Mouse (Mus musculus) midbrain, embryonic 11.5 days (tissue): ENCODE data around the gene Ube2h. TPM values are rescaled to one million over a fixed set of nuclear protein-coding genes. Genes with fewer than 3 reads are reported as not detected.

Experiments
- ATAC-seq: fragments of 200-750 bp; cut with Nextera tagmentation; 2 replicates; pipeline ENCODE4 v1.8.0; 2017; ENCODE audit warnings: moderate TSS enrichment, moderate library complexity; ENCODE audit not compliant: low FRiP score
- DNase-seq: peaks from one replicate; pipeline ENCODE4 v3.0.0; 2015; ENCODE audit warnings: low spot score; ENCODE audit errors: missing footprints
- H3K27ac ChIP-seq: fragments of 300-500 bp; sonication (generic); 2 replicates; pipeline ENCODE4 v1.5.1; 2014; ENCODE audit warnings: low read depth, low read length
- H3K27me3 ChIP-seq: fragments of 300-500 bp; sonication (generic); 2 replicates; pipeline ENCODE4 v1.6.1; 2014; ENCODE audit warnings: mild to moderate bottlenecking, low read length, moderate library complexity, mixed read lengths; ENCODE audit not compliant: control insufficient read depth, insufficient read depth
- H3K36me3 ChIP-seq: fragments of 300-500 bp; sonication (generic); 2 replicates; pipeline ENCODE4 v1.6.1; 2014; ENCODE audit warnings: mild to moderate bottlenecking, low read length, moderate library complexity, mixed read lengths; ENCODE audit not compliant: control insufficient read depth, insufficient read depth
- H3K4me1 ChIP-seq: fragments of 300-500 bp; sonication (generic); 2 replicates; pipeline ENCODE4 v1.6.1; 2014; ENCODE audit warnings: low read length; ENCODE audit not compliant: control insufficient read depth, insufficient read depth
- H3K4me2 ChIP-seq: fragments of 300-500 bp; sonication (generic); 2 replicates; pipeline ENCODE4 v1.6.1; 2014; ENCODE audit warnings: mild to moderate bottlenecking, moderate library complexity
- H3K4me3 ChIP-seq: fragments of 300-500 bp; sonication (generic); 2 replicates; pipeline ENCODE4 v1.5.1; 2014; ENCODE audit warnings: low read depth, low read length
- H3K9ac ChIP-seq: fragments of 300-500 bp; sonication (generic); 2 replicates; pipeline ENCODE4 v1.6.1; 2014; ENCODE audit warnings: low read length
- H3K9me3 ChIP-seq: fragments of 300-500 bp; sonication (generic); 2 replicates; pipeline ENCODE4 v1.6.1; 2016; ENCODE audit warnings: low read length; ENCODE audit not compliant: control insufficient read depth
- WGBS: fragments of 180-500 bp; shearing (Covaris S2); extraction: QIAGEN DNeasy Blood & Tissue Kit; methylation state at CpG from one replicate; pipeline ENCODE4 v1.1.7; 2014; 5-methylcytosine and 5-hydroxymethylcytosine counted together
- polyA plus RNA-seq: library from polyadenylated mRNA; unstranded; fragments of >200 nt; fragmentation: Nextera tagmentation; extraction: Ambion mirVana; gene quantifications from 2 replicates; pipeline ENCODE4 v1.2.1, GENCODE M21; 2014

Ube2h gene
- 52.3 and 53.6 TPM in 2 replicates for polyA plus RNA-seq

DNA sequence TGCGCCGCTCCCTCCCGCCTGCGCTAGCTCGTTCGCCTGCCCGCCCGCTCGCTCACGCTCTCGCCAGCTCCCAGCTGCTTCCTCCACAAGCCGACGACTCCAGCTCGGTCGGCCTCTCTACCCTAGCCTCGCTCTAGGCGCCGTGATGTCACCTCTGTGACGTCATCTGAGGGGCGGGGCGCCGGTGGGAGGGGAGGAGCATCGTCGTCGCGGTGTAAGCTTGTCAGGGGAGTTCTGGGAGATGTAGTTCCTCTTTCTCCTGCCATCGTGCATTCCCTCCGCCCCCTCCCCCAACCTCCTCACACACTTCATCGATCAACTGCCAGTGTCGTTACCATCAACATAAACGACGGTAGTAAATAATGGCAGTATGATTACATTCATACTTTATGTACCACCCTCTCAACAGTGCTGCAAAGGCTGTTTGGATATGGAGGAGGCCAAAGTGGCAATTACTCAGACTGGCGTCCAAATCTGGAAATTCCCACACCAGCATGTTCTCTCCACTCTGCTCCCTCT, at the start of gene Ube2h:
Gene Ube2h (minus strand): TSS at position 141 of the 519 bp plus-strand sequence.
- peaks cover 37% of the 10 kb centered on the region for H3K4me1 ChIP-seq

DNA sequence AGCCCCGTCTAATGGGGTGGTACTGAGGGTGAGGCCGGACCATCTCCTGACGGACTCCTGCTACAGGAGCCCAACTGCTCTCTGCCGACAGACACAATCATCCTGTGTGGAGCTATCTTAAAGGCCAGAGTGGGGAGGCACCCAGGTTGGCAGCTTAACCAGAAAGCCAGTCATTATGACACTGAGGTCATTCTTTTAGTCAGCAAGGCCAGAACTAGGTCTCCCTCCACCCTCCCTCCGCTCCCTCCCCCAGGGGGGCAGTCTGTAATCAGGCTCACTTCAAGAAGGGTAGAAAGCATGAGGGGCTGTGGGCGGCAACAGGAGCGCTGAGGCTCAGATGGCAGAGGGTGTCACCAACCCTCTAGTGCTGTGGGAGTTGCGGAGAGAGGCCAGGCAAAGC, 49.3 kb upstream of the Ube2h start:
- no peaks in the 10 kb centered on the region for H3K27me3 ChIP-seq
- H3K9me3 ChIP-seq: no peaks in the 10 kb centered on the region
- no peak overlapping the region for H3K9ac ChIP-seq
- no peak overlapping the region for H3K4me2 ChIP-seq
- DNase-seq (no peak), ATAC-seq (no peak)
- no peaks in the 10 kb centered on the region for H3K36me3 ChIP-seq
- no peaks in the 10 kb centered on the region for H3K4me1 ChIP-seq
- no peak overlapping the region for H3K27ac ChIP-seq
- no peak overlapping the region for H3K4me3 ChIP-seq
- 72% methylated on average over 8 of the region's 8 CpGs for WGBS

More for the DNA sequence above, at the start of gene Ube2h:
- H3K27ac ChIP-seq: peak within 1 kb of the TSS; percentile 80
- peak within 1 kb of the TSS; percentile 59 for H3K9ac ChIP-seq
- H3K27me3 ChIP-seq: no peaks in the 10 kb centered on the region
- DNase-seq (peak; percentile 100), ATAC-seq (peak; percentile 95)
- WGBS: 1% methylated on average over 22 of the region's 33 CpGs
- no peaks in the 10 kb centered on the region for H3K9me3 ChIP-seq
- peak within 1 kb of the TSS; percentile 51 for H3K4me2 ChIP-seq
- no peaks in the 10 kb centered on the region for H3K36me3 ChIP-seq
- peak within 1 kb of the TSS; percentile 49 for H3K4me3 ChIP-seq

DNA sequence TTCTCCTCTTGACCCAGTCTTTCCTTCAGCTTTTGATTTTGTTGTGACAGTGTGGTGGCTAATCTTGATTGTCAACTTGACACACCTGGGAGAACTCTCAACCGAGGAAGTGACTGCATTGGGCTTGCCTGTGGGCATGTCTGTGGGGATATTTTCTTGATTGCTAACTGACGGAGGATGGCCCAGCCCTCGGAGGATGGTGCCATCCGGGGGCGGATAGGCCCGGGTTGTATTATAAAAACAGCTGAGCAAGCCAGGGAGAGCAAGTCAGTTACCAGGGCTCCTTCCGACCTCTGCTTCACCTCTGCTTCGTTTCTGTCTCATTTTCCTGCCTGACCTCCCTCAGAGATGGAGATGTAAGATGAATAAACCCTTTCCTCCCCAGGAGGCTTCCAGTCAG, 48.4 kb upstream of the Ube2h start:
- ATAC-seq (no peak), DNase-seq (no peak)
- Histone ChIP-seq H3K4me2 (no peak overlapping the region), H3K27me3 (no peaks in the 10 kb centered on the region), H3K9me3 (no peaks in the 10 kb centered on the region), H3K9ac (no peak overlapping the region), H3K4me3 (no peak overlapping the region), H3K4me1 (no peaks in the 10 kb centered on the region), H3K27ac (no peak overlapping the region), H3K36me3 (no peaks in the 10 kb centered on the region)
- 68% methylated on average over 8 of the region's 8 CpGs for WGBS

DNA sequence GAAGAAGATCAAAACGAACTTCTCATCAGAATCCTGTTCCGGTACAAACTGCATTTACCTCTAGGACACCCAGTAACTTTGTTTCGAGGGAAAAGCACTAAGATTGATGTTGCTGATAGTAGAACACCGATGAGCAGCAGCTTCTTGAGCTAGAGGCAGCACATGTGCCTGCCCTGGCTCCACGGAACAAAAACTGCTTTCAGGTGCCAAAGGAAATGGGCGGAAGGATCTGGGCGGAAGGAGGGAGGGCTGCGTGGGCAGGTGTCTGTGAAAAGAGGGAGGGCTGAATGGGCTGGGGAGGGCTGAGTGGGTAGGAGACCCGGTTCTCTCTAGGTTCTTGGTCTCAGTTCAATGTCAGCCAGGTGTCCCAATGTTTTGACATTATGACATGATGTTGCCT, 47.0 kb upstream of the Ube2h start:
- Histone ChIP-seq H3K36me3 (no peaks in the 10 kb centered on the region), H3K27ac (no peak overlapping the region), H3K4me3 (no peak overlapping the region), H3K4me2 (no peak overlapping the region), H3K4me1 (no peaks in the 10 kb centered on the region), H3K9ac (no peak overlapping the region), H3K27me3 (no peaks in the 10 kb centered on the region), H3K9me3 (no peaks in the 10 kb centered on the region)
- WGBS: 84% methylated on average over 9 of the region's 9 CpGs
- no peak for ATAC-seq
- no peak for DNase-seq

DNA sequence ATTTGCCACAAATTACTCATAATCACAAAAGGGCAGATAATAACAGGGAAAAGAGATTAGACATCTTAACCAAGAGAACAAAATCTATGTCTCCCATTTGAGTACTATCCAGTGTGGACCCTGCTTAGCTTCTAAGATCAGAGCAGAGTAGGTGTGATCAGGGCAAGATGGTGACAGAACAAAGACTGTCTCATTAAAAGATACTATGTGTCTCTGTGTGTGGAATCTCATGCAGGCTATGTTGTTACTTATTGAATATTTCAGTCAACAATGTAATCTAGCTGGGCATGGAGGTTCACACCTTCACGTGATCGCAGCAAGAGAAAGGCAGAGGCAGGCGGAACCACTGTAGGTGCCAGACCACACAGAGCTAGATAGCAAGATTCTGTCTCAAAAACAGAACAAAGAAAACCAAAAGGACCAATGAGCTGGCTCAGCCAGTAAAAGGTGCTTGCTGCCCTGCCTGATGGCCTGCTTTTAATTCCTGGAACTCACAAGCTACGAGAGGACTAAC, 43.0 kb upstream of the Ube2h start:
- ATAC-seq (no peak), DNase-seq (no peak)
- H3K27me3 ChIP-seq: no peaks in the 10 kb centered on the region
- no peak overlapping the region for H3K9ac ChIP-seq
- no peaks in the 10 kb centered on the region for H3K36me3 ChIP-seq
- H3K9me3 ChIP-seq: no peaks in the 10 kb centered on the region
- no peak overlapping the region for H3K4me3 ChIP-seq
- no peak overlapping the region for H3K4me2 ChIP-seq
- no peaks in the 10 kb centered on the region for H3K4me1 ChIP-seq
- H3K27ac ChIP-seq: no peak overlapping the region
- WGBS: 88% methylated on average over 4 of the region's 4 CpGs

DNA sequence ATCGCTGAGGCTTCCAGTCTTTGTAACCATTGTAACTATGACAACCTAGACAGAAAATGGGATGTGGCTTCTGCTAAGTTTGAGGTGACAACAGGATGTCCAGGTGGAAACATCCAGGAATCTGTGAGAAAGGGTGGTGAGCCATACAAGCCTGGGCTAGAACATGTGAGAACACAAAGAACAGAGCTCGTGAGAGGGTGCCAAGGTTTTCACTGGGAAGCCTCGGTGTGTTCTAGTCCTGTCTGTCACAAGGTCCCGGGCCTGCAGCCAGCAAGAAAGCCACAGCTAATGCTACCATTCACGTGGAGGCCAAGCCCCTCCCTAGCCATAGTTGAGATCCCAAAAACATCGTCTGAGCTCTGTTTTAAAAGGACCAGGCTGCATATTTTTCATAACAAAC, 42.4 kb upstream of the Ube2h start:
- 81% methylated on average over 6 of the region's 6 CpGs for WGBS
- H3K36me3 ChIP-seq: no peaks in the 10 kb centered on the region
- no peak for ATAC-seq

DNA sequence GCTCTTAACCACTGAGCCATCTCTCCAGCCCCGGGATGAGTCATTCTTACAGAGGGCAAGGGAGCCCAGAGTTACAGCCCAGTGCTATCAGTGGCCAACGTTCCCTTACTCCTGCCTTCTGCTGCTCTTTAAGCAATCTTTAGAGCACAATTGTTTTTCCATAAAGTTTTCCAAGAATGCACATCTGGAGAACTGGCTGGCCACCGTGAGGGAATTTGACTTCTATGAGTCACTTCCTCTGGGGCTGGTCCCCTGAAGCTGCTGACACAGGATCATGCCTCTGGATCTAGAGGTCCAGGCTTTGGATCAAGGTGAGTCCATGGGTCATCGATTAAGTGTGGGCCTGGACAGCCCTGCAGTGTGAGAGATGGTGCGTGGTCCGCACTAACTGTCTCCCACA, 39.7 kb upstream of the Ube2h start:
- H3K36me3 ChIP-seq: no peaks in the 10 kb centered on the region
- H3K4me2 ChIP-seq: no peak overlapping the region
- no peak overlapping the region for H3K27ac ChIP-seq
- no peak for DNase-seq
- no peaks in the 10 kb centered on the region for H3K9me3 ChIP-seq
- no peak overlapping the region for H3K9ac ChIP-seq
- no peaks in the 10 kb centered on the region for H3K4me1 ChIP-seq
- ATAC-seq: no peak
- H3K4me3 ChIP-seq: no peak overlapping the region
- 87% methylated on average over 6 of the region's 6 CpGs for WGBS
- no peaks in the 10 kb centered on the region for H3K27me3 ChIP-seq

More for the DNA sequence above, 42.4 kb upstream of the Ube2h start:
- no peak overlapping the region for H3K27ac ChIP-seq
- no peaks in the 10 kb centered on the region for H3K9me3 ChIP-seq
- no peak for DNase-seq
- no peak overlapping the region for H3K4me3 ChIP-seq
- no peaks in the 10 kb centered on the region for H3K27me3 ChIP-seq
- H3K4me1 ChIP-seq: no peaks in the 10 kb centered on the region
- H3K9ac ChIP-seq: no peak overlapping the region
- no peak overlapping the region for H3K4me2 ChIP-seq

DNA sequence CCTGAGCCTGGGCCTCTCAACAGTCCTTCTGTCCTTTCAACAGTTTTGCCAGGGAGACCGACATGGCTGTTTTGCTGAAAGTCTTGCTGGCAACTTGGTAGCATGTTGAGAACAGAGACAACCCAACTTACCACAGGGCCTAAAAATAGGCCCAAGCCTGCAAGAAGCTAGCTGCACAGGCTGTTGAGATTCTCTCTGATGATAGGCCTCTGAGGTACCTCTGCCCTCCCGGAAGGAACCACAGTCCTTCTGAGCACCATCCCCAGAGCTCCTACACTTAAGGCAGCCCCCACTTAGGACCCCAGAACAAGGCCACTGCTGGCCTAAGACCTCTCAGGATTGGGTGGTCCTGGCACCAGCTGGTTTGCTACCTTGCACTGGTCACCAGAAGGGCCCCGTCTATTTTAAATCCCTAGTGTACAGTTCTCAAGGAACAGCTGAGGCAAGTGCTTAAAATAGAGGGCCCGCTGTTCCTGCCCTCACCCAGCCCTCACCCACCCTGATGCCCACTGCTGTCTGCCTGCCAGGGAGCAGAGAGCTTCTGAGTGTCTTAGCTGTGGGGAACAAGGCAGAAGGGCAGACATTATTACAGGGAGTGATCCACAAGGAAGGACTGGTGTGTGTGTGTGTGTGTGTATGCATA, 36.0 kb upstream of the Ube2h start:
- H3K9ac ChIP-seq: no peak overlapping the region
- no peak overlapping the region for H3K27ac ChIP-seq
- ATAC-seq: no peak
- 80% methylated on average over 4 of the region's 4 CpGs for WGBS
- no peak overlapping the region for H3K4me3 ChIP-seq
- H3K36me3 ChIP-seq: no peaks in the 10 kb centered on the region
- H3K4me2 ChIP-seq: no peak overlapping the region
- no peaks in the 10 kb centered on the region for H3K4me1 ChIP-seq
- no peaks in the 10 kb centered on the region for H3K9me3 ChIP-seq
- H3K27me3 ChIP-seq: no peaks in the 10 kb centered on the region
- DNase-seq: peak; percentile 33

DNA sequence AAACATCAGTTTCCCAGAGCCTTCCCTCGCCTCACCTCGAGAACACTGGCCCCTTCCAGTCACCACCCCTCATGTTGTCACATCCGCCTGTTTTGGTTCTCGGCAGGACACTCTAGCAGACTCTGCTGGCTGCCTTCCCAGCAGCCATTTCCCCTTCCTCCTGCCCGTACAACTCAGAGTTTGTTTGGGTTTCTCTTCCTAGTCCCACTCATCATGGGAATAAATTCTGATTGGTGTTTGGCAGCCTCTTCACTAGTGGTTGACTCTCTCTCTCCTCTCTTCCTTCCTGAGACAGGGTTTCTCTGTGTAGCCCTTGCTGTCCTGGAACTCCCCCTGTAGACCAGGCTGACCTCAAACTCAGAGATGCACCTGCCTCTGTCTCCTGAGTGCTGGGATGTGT, 32.6 kb upstream of the Ube2h start:
- Histone ChIP-seq H3K4me2 (no peak overlapping the region), H3K36me3 (no peaks in the 10 kb centered on the region), H3K4me3 (no peak overlapping the region), H3K27ac (no peak overlapping the region), H3K27me3 (no peaks in the 10 kb centered on the region), H3K4me1 (no peaks in the 10 kb centered on the region), H3K9ac (no peak overlapping the region), H3K9me3 (no peaks in the 10 kb centered on the region)
- 60% methylated on average over 5 of the region's 5 CpGs for WGBS
- ATAC-seq (no peak), DNase-seq (no peak)
